Mouse (Mus musculus) C2C12 (cell line): ENCODE measurements at regions not wholly inside any gene's neighbourhood (a gene's known extent, or its start where the extent isn't known, plus 50 kb on each side); places are given as distances from the start of the nearest gene placed in this dataset.

Experiments
- H3K27me3 ChIP-seq: one replicate; pipeline ENCODE4 v1.6.1; 2011; ENCODE audit not compliant: control insufficient read depth, insufficient read depth, insufficient read length
- H3K36me3 ChIP-seq: one replicate; pipeline ENCODE4 v1.6.1; 2011; ENCODE audit not compliant: control insufficient read depth, insufficient read depth
- H3K4me3 ChIP-seq: one replicate; pipeline ENCODE4 v1.5.1; 2011; ENCODE audit warnings: mild to moderate bottlenecking, control low read depth; ENCODE audit not compliant: poor library complexity, insufficient read depth, severe bottlenecking
- H3K79me2 ChIP-seq: one replicate; pipeline ENCODE4 v1.6.1; 2011; ENCODE audit not compliant: control insufficient read depth, insufficient read depth
- H3K79me3 ChIP-seq: one replicate; pipeline ENCODE4 v1.6.1; 2011; ENCODE audit warnings: low read depth, control low read depth
- H3ac ChIP-seq: one replicate; pipeline ENCODE3; 2011; ENCODE audit warnings: low read depth; ENCODE audit not compliant: control insufficient read depth, insufficient read length
- CEBPB ChIP-seq: IDR thresholded peaks from one replicate; pipeline ENCODE4 v1.6.1; 2011; ENCODE audit warnings: low read depth, mild to moderate bottlenecking, control low read depth, moderate library complexity
- CTCF ChIP-seq: IDR thresholded peaks from one replicate; pipeline ENCODE4 v1.5.1; 2011; ENCODE audit not compliant: control insufficient read depth, insufficient read depth, insufficient read length
- FOSL1 ChIP-seq: IDR thresholded peaks from one replicate; pipeline ENCODE4 v1.8.0; 2011; ENCODE audit warnings: mild to moderate bottlenecking, low read length; ENCODE audit not compliant: poor library complexity, insufficient read depth, severe bottlenecking
- MAX ChIP-seq: IDR thresholded peaks from one replicate; pipeline ENCODE4 v1.6.1; 2011; ENCODE audit warnings: mild to moderate bottlenecking, control low read depth
- MYOD1 ChIP-seq: IDR thresholded peaks from one replicate; pipeline ENCODE4 v1.6.1; 2011; ENCODE audit warnings: low read depth; ENCODE audit not compliant: control insufficient read depth, insufficient read length
- MYOG ChIP-seq: IDR thresholded peaks from one replicate; pipeline ENCODE4 v1.6.1; 2011; ENCODE audit not compliant: control insufficient read depth, insufficient read length; ENCODE audit errors: extremely low read depth
- USF1 ChIP-seq: IDR thresholded peaks from one replicate; pipeline ENCODE4 v1.6.1; 2011; ENCODE audit warnings: low read depth, mild to moderate bottlenecking, control low read depth, moderate library complexity

DNA sequence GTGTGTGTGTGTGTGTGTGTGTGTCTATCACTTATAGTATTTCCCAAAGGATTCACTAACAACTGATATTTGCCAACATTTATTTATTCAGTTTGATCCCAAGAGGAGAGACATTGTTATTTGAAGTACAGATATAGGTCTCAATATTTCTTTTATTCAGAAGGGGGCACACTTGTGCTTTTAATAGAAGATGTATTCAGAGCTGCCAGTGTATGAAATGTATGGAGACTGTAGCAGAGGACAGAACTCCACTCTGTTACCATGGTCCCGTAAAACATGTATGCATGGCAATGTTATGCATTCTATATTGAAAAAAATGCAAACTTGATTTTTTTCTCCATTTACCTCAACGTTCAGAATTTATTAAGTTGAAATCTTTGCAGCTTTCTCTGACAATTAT lies 99.8 kb upstream of the Grm7 start:
- no peak overlapping the region for H3ac ChIP-seq
- no peaks in the 10 kb centered on the region for H3K36me3 ChIP-seq
- no peak overlapping the region for H3K4me3 ChIP-seq
- no peaks in the 10 kb centered on the region for H3K79me3 ChIP-seq
- TF ChIP-seq MAX = no peak
- no peak for TF ChIP-seq MYOG
- TF ChIP-seq FOSL1 = no peak
- no peak for TF ChIP-seq USF1
- no peak for TF ChIP-seq CTCF
- TF ChIP-seq CEBPB = no peak
- no peak for TF ChIP-seq MYOD1
- H3K79me2 ChIP-seq = no peaks in the 10 kb centered on the region
- no peaks in the 10 kb centered on the region for H3K27me3 ChIP-seq

DNA sequence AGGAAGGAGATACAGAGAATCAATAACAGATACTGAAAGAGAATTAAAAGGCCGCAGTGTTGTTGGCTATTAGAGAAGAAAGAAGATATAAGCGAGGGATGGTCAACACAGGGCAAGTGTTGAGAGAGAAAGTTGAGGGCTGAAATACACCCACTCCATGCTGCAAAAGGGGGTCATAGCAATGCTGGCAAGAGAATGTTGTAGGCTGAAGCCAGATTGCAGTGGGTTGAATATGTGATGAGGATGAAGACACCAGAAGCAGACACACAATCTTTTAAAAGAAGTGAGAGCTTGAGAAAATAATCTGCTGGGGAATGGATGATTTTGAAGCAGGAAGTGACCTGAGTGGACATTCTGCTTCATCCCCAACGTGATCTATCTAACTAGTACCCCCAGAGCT lies 90.5 kb upstream of the Grm7 start:
- no peak overlapping the region for H3K4me3 ChIP-seq
- no peak overlapping the region for H3ac ChIP-seq
- H3K79me2 ChIP-seq = no peaks in the 10 kb centered on the region
- no peaks in the 10 kb centered on the region for H3K36me3 ChIP-seq
- H3K79me3 ChIP-seq = no peaks in the 10 kb centered on the region
- H3K27me3 ChIP-seq = no peaks in the 10 kb centered on the region
- TF ChIP-seq USF1 (no peak), FOSL1 (no peak), CTCF (no peak), MYOD1 (no peak), MYOG (no peak), CEBPB (no peak), MAX (no peak)

GRCm38 (mm10) chr6:110559656-110560055 lies 85.7 kb upstream of the Grm7 start:
- H3ac ChIP-seq = no peak overlapping the region
- TF ChIP-seq MAX = no peak
- no peak for TF ChIP-seq CEBPB
- TF ChIP-seq FOSL1 = no peak
- no peak for TF ChIP-seq CTCF
- no peak for TF ChIP-seq USF1
- no peak for TF ChIP-seq MYOD1
- no peak for TF ChIP-seq MYOG
- H3K4me3 ChIP-seq = no peak overlapping the region
- H3K27me3 ChIP-seq = no peaks in the 10 kb centered on the region
- no peaks in the 10 kb centered on the region for H3K79me2 ChIP-seq
- no peaks in the 10 kb centered on the region for H3K36me3 ChIP-seq
- no peaks in the 10 kb centered on the region for H3K79me3 ChIP-seq

- no peak for TF ChIP-seq CEBPB
- TF ChIP-seq CTCF = no peak
- no peak for TF ChIP-seq MYOD1
- TF ChIP-seq USF1 = no peak
- no peak for TF ChIP-seq MYOG
- TF ChIP-seq MAX = no peak
- no peak for TF ChIP-seq FOSL1
- Histone ChIP-seq H3K4me3 (no peak overlapping the region), H3K79me2 (no peaks in the 10 kb centered on the region), H3ac (no peak overlapping the region), H3K36me3 (no peaks in the 10 kb centered on the region), H3K79me3 (no peaks in the 10 kb centered on the region), H3K27me3 (no peaks in the 10 kb centered on the region)
Measured at GRCm38 (mm10) chr6:110560426-110560825, 85.0 kb upstream of the Grm7 start.

DNA sequence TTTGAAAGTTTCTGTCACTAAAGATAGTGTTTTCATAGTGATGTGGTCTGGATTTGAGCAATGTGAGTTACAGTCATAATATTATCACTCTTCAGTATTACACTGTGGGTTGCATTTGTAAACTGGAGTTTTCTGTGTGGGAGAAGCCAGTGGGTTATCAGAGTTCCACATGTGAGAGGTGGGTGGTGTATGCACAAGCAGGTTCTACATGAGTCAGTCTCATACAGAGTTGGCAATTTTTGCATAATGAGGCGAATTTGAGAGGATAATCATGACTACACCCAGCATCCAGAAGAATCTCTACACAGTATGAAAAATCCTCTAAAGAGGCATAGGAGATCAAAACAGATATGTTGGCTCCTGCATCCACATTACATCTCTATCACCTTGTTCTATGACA lies 68.2 kb upstream of the Grm7 start:
- H3K79me3 ChIP-seq = no peaks in the 10 kb centered on the region
- H3K27me3 ChIP-seq = no peaks in the 10 kb centered on the region
- no peak for TF ChIP-seq FOSL1
- no peak for TF ChIP-seq MYOD1
- TF ChIP-seq MAX = no peak
- TF ChIP-seq MYOG = no peak
- TF ChIP-seq CTCF = no peak
- TF ChIP-seq CEBPB = no peak
- TF ChIP-seq USF1 = no peak

More for the DNA sequence above, 68.2 kb upstream of the Grm7 start:
- Histone ChIP-seq H3K79me2 (no peaks in the 10 kb centered on the region), H3K4me3 (no peak overlapping the region), H3ac (no peak overlapping the region), H3K36me3 (no peaks in the 10 kb centered on the region)
